Mouse (Mus musculus) gastrocnemius, postnatal 25 days (tissue): ENCODE measurements around the gene Hcfc1. TPM values are rescaled to one million over a fixed set of nuclear protein-coding genes. Genes with fewer than 3 reads are reported as not detected.

Experiments
- DNase-seq: peaks from one replicate; pipeline ENCODE4 v3.0.0; 2022
- long read RNA-seq, 2 experiments: library from polyadenylated mRNA; stranded (forward); transcript quantifications; one replicate each; pipeline ENCODE4 v2.0.0; 2021
- total RNA-seq, 2 experiments: library from RNA; stranded (reverse); gene quantifications; 1 replicate in 1 of 2; 2 replicates in 1 of 2; pipeline ENCODE4 v1.2.3; 2021

Hcfc1 gene
- 10 to 100 TPM; 26.0 to 35.7 TPM for total RNA-seq
- long read RNA-seq, experiment 1, partial matches to known transcripts, result 5 of 11 reads
- long read RNA-seq, experiment 1, other reads (novel, unspliced or antisense), result 6 of 11 reads
- long read RNA-seq, experiment 2, partial matches to known transcripts, result 3 of 6 reads
- long read RNA-seq, experiment 2, other reads (novel, unspliced or antisense), result 3 of 6 reads

DNA sequence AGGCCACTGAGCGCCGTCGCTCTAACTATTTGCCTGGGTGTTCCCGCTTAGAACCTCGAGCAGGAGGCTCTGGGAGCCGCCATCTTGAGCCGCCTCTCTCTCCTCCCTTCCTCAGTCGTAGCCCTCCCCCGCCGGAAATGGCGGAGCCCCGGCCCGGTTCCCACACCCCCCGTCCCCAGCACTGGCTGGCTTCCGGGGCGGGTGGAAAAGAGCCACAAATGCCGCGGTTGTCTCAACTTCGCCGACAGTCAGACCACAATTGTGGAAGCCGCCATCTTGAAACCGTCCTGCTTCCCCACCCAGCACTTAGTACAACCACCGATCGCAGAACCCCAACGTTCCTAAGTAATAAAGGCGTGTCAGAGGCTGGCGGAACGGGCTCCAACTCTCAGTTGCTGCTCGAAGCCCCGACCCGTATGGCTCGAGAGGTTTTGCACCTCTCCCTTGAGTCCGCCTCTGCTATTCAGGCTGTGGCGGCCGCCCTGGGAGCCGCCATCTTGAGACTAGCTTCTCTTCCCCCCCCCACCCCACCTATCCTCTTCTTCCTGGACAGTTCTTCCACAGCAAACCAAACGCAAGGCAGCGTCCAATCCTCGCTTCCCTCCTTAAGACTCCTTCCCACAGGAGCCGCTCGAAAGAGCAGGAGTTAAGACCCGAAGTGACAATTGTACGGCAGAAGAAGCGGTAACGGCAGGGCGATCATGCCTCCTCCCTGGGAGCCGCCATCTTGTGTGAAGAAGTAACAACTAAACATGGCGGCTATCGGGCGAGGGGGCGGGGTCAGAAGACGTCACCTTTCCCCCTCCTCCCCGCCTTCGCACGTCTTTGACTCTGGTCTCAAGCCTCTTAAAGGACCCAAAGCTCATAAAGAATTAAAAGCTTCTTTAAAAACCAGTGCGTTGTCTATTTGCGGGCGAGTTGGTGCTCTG is at the start of gene Hcfc1:
Gene Hcfc1, minus strand, starts transcription at position 110 of the 929 bp plus-strand sequence.
- DNase-seq, result peak; percentile 89

DNA sequence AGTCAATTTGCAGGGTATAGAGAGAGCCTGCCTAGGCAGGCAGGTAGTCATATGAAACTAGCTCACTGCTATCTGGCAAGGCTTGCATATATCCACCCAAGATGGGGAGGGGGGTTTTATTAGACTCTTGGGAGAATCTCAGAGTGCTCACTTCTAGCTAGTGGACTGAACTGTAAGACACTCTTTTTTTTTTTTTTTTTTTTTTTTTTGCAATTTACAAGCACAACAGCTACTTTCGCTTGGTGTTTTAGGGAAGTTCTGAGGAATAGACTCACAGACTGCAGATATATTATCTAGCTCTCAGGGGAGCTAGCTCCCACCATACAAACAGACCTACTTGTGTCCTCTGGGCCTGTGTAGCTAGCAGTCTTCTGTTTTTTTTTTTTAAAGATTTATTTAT is 48.4 kb upstream of the Hcfc1 start:
- DNase-seq, result no peak

DNA sequence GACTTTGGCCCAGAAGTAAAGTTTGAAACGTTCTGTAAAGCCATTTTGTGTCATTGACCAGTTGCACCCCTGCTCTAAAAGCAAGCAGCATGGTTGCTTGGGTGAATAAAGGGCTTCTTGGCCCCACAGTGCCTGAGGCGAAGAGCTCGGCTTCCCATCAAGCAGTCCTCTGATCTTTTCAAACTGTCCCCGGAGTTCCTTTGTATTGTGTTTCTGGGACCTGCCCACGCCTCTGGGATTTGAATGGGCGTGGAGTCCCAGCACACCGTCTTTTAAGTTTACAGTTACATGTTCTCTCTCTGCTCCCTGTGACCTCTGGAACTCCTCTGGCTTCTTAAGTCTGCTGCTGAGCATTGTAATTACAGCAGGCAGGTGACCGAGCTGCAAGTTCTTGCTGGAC is 41.9 kb upstream of the Hcfc1 start:
- no peak for DNase-seq

DNA sequence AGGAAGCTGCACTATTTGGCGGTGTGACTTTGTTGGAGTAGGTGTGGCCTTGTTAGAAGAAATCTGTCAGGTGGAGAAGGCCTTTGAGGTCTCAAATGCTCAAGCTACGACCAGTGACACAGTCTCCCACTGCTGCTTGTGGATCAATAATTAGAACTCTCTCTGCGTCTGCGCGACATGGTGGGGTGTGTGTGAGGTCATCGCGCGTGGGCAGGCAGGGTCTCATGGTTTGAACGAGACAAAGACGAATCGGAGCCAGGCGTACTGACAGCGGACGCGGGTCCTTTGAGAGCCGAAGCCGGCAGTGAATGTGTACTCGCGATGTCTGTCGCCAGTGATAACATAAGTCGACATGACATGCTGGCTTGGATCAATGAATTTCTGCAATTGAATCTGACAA is 40.2 kb upstream of the Hcfc1 start:
- no peak for DNase-seq

DNA sequence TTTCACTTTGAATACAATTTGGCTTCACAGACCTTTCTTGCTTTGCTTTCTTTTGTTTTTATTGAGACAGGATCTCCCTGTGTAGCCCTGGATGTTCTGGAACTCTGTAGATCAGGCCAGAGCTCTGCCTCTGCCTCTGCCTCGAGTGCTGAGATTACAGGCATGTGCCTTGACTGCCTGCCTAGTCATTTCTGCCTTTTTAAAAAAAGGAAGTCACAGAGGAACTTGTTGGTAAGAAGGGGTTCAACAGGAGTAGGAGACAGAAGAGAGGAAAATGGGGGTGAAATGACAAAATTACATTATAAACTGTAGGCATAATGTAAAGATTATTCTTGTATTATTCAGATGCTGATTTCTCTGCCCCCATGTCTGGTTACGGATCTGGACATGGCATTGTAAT is 37.5 kb upstream of the Hcfc1 start:
- no peak for DNase-seq

DNA sequence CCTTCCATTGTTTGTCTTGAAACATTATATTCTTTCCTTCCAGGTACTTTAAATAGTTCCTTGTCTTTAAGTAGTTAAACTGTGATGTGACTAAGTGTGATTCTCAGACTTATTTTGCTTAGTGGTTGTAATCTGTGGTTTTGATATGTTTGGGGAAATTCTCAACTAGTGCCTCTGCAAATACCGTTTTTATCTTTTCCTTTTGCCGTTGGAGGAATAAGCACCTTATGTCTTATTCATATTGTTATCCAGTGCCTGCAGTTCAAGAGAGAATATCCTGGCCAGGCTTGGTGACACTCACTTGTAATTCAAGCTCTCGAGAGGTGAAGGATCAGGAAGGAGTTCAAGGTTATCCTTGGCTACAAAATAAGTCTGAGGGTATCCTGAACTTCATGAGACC is 34.9 kb upstream of the Hcfc1 start:
- no peak for DNase-seq

DNA sequence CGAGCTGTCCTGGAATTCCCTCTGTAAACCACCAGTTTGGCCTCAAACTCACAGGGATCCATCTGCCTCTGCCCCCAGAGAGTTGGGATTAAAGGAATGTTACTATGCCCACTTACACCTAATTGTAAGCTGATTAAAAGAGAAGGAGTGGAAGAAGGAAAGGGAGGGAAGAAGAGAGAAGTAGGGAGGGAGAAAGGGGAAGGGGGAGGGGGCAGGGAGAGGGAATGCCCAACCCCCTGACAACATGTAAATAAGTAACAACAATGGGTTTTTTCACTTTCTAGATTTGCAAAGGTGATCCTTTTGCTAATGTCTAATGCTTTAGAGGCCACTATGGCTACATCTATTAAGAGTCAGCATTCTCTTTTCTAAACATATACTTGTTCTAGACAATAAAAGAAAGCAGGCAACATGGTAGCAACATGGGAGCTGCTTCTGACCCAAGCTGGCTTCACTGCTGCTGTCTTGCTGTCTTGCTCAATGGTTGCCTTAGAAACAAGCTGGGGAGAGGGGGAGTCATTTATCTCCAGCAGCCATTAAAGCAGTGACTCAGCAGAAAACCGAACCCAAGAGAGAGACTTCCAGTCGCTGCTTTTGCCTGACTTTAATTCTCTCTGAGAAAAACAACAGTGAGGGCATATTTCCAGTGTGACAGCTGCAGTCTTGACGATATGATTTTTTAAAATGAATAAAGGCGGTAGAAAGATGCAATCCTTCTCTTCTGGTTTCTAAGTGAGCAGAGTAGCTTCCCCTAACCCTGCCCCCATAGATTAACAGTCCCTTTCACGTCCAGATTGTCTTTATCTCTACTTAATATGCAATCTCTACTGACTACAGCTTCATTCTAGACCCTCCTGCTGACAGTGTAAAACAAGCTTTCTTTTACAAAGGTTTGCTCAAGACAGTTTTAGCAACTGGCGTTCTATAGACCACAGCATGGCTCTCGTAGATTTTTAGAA is 33.0 kb upstream of the Hcfc1 start:
- DNase-seq, result no peak

DNA sequence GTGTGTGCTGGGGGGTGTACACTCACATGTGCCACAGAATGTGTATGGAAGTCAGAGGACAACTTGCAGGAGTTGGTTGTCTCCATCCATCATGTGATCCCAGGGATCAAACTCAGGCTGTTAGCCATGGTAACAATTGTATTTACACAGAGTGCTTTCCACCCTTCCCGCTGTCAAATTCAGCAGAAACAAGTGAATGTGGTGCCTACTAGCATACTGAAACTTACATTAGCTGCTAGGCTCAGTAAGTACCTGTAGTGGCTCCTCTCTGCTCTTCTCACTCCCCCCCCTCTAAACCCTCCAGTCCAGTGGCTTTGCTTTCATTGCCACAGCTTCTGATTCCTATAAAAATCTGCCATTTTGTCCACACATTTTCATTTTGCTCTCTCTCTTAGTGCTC is 11.6 kb upstream of the Hcfc1 start:
- no peak for DNase-seq

DNA sequence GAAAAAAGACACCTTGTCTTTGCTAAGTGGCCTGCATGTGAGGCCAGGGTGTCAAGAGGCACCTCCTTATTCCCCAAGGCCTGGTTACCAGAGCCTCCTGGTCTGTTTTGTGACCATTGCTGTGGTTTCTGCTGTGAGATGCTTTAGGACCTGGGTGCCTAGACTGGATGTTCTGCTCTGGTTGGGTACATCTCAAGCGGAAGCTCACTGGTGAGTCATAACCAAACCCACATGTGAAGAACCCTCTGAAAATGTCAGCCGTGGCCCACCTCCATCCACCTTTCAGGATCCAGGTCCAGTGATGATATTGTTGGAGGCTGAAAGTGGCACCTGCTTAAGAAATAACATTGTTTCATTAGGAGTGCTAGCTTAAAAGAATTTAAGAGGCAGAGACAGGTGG is 10.1 kb upstream of the Hcfc1 start:
- no peak for DNase-seq

DNA sequence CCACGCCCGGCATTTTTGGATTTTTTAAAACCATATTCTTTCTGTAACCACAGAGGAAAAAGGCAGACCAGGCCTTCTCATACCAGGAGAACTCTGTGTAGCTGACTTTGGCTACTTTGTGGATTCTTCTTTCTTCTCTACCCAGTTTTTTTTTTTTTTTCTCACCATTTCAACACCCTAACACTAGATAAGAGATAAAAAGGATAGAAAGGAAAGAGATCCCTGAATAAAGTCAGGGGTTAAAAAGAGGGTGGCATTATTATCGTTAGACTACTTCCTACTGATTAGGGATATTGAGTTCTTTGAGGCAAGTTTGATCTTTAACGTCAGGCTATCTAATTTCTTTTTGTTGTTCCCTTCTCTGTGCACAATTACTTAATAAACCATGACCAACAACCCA is 6.6 kb upstream of the Hcfc1 start:
- DNase-seq, result no peak

DNA sequence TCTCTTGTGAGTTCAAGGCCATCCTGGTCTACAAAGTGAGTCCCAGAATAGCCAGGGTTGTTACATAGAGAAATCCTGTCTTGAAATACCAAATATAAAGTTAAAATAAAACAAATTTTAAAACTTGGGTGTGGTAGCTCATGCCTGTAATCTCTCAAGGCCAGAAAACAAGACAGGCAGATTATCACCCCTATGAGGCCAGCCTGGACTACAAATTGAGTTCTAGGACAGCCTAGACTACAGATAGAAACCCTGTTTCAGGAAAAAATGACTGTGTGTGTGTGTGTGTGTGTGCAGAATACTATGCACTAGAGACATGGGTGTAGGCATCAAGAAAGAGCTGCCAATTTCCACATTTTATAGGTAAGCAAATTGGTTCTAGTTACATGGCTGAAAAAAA is 4.6 kb upstream of the Hcfc1 start:
- no peak for DNase-seq

DNA sequence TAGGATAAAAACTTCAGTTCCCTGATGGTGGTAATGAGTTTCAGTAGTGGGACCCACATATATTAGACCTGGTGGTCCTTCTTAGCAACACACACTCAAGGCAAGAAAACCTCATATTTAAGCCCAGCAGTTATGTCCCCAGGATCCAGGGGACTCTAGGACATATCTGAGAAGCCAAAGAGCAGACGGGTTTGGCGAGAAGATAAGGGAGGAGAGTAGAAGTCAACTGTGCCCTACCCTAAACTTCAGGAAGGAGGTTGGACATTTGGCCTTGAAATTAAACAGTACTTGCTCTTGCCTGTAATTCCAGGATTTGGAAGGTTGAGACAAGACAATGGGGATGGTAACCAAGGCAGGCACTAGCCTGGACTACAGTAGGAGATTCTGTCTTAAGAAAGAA is 3.6 kb upstream of the Hcfc1 start:
- DNase-seq, result no peak

DNA sequence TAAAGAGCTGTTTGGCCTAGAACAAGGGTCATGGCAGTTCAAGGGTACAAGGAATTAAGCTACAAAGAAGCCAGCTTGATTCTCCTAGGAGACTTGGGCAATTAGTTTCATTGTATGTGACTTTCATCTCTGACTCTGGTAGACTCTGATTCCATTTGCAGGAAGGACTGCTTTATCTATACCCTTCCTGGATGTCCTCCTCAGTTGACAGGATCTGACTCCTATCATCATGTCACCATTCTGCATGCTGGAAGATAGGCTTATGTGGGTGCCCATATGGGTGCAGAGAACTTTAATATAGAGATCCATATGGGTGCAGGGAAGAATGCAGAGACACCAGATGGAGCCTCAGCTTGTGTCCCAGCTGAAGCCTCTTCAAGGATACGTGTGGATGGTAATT is 3.0 kb upstream of the Hcfc1 start:
- no peak for DNase-seq

DNA sequence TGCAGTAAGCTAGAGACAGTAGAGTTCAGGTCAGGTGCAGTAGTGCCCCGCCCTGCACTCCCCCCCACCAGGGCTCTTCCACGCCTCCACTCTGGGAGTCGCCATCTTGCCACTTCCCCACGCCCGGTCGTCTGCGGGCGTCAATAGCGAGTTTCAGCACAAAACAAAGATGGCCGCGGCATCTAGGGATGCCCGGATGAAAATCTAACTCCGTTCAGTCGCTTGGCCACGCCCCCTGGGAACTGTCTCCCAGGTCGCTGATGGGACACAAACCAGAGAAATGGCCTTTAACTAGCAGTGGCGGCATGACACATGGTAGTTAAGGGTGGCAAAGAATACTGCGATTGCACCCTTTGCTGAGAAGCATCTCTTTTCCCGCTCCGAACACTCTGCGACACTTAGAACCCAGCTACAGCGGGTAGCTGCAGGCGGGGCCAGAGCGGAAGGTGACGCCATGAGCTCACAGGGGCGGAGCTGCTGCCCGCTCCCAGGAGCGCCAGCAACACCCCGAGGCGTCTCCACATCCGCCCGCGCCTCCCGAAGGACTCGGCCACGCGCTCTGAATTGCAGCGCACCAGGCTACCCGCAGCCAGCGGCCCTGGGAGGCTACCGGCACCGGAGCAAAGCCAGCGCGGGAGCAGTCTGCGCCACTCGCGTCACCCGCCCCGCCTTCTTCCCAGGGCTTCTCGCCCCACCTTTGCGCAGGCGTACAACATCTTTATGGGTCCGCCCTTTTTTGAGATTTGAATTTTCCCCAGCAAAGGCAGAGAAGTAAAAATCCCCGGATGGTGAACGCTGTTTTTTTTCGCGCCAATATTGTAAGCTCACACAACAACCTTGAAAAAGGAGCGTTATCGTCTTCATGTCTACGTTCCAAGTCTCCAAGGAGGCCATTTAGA is 1.3 kb upstream of the Hcfc1 start:
- DNase-seq, result peak; percentile 86

DNA sequence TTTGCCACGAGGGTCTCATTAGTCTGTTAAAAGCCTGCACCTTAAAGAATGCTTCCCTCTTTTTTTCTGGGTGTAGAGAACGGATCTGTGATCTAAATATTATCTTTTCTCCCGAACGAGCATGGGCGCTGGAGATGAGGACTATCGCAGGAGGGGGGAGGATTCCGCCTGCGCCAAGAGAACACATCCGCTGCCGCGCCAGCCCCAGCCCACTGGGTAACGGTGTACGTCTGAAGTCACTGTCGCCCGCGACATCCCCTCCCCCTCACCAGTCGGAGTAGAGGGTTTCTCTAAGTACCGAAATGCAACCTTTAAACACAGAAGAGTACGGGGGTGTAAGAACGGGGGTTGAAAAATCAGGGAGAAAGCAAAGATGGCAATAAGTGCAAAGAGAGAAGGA is 850 bp downstream of the Hcfc1 start:
- DNase-seq, result peak; percentile 29

DNA sequence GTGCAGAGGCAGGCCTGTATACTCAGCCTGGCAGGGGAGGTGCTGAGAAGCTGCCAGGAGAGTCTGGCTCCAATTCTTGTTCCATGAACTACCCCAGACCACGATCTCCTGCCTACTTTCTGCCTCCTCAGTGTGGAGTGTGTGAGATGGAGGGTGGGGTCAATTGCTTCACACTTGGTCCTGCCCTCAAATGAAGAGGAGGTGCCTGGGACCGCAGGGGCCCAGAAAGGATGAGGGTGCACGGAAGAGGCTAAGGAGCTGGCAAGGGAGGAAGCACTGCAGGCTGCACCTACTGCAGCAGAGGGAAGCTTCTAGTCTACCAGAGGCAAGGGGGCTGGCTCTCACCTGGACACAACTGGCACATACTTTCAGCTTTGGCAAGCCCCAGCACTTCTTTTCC is 1.8 kb downstream of the Hcfc1 start:
- no peak for DNase-seq

DNA sequence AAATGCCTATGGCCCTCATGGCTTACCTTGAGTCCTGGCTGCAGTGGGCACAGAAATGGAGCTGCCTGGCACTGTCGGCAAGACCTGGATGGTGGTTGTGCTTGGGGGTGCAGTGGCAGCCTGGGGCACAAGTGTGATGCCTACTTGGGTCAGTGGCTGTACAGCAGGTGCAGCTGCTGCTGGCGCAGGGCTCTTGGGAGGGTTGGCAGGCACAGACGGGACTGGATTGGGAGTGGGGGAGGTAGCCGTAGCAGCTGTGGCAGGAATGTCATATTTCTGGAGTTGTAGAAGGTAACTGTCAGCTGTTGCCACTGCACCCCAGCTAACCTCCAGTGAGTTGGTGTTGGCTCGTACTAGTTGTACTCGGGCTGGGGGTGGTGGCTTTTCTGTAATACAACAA is 11.2 kb downstream of the Hcfc1 start:
- peak; percentile 71 for DNase-seq

DNA sequence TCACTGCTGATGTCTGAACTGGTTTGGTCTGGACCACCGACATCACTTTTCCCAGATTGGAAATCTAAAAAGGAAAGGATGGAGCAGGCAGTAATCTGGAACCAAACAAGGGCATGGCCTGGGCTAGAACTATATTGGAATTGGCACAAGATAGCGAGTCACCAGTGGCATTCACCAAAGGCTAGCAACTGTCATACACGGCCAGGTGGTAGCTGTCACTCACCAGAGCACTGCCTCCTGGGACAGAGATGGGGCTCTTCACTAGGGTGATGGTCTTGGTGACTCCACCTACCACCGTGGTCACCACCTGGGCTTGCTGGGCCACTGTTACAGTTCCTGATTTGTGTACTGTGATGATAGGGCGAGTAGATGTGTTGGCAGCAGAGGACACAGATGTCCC is 13.6 kb downstream of the Hcfc1 start:
- no peak for DNase-seq

DNA sequence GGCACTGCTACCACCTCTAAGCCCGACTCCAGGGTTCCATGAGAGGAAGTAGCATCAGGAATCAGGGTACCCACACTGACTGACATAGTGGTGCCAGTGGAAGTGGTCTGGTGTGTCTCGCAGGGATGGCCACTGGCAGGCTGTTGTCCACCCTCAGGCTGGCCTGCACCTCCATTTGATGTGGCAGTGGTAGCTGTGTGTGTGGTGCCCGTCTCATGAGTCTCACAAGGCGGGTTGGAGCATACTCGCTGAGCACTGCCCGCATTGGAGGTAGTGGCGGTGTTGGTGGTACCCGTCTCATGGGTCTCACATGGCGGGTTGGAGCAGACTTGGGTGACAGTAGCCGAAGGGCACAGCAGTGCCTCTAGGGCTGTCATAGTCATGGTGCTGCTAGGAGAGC is 16.8 kb downstream of the Hcfc1 start:
- DNase-seq, result no peak

DNA sequence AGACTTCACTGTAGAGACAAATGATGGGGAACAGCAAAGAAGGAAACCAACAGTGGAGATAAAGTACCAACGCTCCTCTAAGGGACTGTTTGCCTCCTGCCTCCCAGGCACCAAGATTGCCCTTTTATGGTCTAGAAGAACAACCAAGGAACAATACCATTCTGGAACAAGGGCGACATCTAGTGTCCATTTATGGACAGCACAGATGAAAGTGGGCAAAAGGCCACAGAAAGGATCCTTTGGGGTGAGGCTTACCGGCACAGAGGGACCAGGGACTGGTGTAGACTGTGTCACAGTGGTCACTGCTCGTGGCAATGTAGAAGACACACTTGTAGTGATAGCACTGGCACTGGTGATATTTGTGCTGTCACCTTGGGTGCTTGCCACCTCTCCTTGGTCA is 17.5 kb downstream of the Hcfc1 start:
- DNase-seq, result peak; percentile 14

DNA sequence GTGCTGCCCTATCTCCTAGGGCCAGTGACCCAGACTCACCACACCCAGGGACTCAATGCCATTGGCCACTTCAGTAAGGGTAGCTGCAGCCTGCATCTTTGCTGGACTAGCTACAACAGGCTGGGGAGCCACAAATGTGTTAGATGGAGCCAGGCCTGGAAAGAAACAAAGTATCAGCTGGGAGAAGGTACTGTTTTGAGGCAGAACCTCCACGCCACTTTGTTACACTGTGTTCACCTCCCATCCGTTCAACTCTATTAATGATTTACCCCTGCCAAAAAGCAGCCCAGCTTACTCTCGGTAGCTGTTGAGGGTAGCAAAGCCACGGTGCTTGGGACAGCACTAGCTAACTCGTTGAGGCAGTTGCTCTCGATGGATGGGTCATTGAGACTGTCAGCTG is 19.3 kb downstream of the Hcfc1 start:
- DNase-seq, result no peak

DNA sequence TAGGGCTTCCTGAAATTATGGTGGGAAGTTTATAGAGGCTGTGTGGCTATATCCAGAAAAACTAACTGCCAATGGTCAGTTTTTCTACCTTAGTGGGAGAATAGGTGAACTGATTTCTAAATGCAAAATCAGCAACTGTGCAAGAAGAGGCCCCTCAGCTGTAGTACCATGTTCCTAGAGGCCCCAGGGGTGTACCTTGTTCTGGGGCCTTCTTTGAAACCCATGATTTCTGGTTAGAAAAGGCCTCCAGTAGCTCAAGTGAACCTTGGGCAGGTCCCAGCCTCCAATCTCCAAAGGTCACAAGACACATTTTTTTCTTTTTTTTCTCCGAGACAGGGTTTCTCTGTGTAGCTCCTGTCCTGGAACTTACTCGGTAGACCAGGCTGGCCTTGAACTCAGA is 23.9 kb downstream of the Hcfc1 start:
- no peak for DNase-seq
